Mouse (Mus musculus): ENCODE results near the gene Vmn1r49. TPM values are rescaled to one million over a fixed set of nuclear protein-coding genes. Genes with fewer than 3 reads are reported as not detected.
"Not testable (repeated sequence)": the region's sequence is repeated elsewhere in the genome, so short reads cannot be mapped to it uniquely, and the experiment has no call there.

Vmn1r49 gene
- not detected for total RNA-seq (2022)

DNA sequence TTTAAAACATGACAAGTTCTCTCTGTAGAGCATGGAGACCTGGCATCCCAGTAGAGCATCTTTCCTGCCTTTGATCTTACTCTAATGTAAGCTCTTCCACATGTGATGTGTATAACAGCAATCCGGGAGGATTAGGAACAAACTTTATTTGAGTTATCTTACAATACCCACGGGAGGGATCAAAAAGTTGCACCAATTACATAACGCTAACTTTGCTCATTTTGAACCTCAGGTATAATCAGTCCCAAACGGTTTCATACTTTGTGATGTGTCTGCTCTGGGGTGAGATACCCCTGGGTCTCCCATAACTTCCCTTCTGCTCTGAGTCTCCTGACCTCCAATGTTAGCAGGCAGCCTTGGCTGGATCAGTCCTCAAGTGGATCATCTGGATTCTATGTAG lies at the start of gene Vmn1r49:
Gene Vmn1r49, minus strand, starts transcription at position 101 of the 400 bp plus-strand sequence.
- DNase-seq (ENCODE audit: low spot score in 2 of 2), result no peak

DNA sequence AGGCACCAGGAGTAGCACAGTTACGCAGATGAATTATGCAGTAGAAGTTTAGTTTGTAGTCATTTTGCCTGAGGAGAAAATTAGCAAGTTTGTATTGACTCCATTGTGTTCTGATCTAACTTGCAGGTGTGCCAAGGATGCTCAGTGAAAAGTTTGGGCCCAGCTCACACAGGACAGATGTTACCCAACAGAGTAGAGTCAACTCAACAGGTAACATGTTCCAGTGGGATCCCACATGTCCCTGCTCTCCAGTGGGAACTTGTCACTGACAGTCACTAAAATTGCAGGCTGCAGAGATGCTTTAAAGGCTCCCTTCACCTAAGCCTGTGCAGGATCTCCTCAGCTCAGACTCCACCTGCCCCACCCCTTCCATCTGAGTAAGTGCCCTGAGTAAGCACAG lies 44.0 kb upstream of the Vmn1r49 start, which contains the start of gene Vmn1r51:
Gene Vmn1r51, plus strand, starts transcription at position 301 of the 400 bp plus-strand sequence.
- DNase-seq (ENCODE audit: low spot score in 2 of 2), result not testable (repeated sequence)

DNA sequence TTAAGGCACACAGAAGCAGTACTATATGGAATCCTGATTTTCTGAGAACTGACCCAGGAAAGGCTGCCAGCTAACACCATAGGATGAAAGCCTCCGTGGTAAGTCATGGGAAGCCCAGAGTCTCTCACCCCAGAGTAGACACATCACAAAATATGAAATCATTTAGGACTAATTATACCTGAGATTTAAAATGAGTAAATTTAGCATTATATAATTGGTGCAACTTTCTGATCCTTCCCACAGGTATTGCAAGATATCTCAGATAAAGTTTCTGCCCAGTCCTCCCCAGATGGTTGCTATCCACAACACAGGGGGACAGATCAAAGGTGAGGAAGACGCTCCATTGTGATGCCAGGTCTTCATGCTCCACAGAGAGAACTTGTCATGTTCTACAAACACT lies 22.8 kb upstream of the Vmn1r49 start, which contains the start of gene Vmn1r50:
Gene Vmn1r50, plus strand, starts transcription at position 301 of the 400 bp plus-strand sequence.
- no peak for DNase-seq (ENCODE audit: low spot score in 2 of 2)

DNA sequence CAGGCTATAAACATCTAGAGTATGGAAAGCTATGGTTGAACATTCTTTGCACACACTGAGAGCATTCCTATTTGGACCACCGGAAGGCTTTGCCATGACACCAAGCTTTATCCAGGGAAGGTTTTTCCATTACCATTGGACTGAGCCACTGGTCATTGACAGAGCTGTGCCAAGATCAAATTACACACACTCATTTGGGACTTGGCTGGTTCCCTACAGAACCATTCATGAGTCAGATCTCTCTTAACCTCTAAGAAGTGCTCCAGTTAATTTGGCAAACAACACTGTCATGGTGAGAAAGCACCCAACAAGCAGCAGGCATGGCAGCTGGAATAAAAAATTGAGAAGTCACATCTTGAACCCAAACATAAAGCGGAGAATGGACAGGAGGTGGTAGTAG lies 22.3 kb upstream of the Vmn1r49 start:
- no peak for DNase-seq (ENCODE audit: low spot score in 2 of 2)

DNA sequence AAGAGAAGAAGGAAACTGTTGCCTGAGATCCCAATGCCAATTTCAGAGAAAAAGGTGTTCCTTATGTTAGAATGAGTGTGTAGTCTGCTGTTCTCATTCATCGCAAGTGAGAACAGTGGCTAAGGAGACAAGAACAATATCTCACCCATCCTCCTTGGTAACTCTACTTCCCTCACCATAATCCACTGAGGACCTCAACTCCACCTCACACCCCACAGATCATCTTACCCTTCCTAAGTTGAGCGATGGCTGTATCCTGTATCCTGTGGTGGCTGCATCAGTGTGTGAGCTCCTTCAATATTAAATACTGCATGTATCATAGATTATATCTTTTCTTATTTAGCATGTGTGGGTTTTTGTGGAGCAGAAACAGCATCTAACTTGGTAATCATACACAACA lies 41.6 kb downstream of the Vmn1r49 start, which contains the start of gene Vmn1r48:
Gene Vmn1r48, minus strand, starts transcription at position 101 of the 400 bp plus-strand sequence.
- not testable (repeated sequence) for DNase-seq (ENCODE audit: low spot score in 2 of 2)

Other genes starting within 250 kb of the Vmn1r49 start
- not detected for gene Vmn1r42, start 202.1 kb downstream of the Vmn1r49 start, total RNA-seq (2022)
- not detected for gene Vmn1r43, start 202.1 kb downstream of the Vmn1r49 start, total RNA-seq (2022)
- not detected for gene Vmn1r44, start 194.8 kb downstream of the Vmn1r49 start, total RNA-seq (2022)
- not detected for gene Vmn1r45, start 137.9 kb downstream of the Vmn1r49 start, total RNA-seq (2022)
- gene Vmn1r46, start 109.2 kb downstream of the Vmn1r49 start, total RNA-seq (2022), result not detected
- gene Vmn1r47, start 62.4 kb downstream of the Vmn1r49 start, total RNA-seq (2022), result under 1 TPM in 1 of 4 experiments, not detected in 3; 0.04 TPM
- gene Vmn1r48, start 41.7 kb downstream of the Vmn1r49 start, total RNA-seq (2022), result not detected
- gene Vmn1r50, start 22.9 kb upstream of the Vmn1r49 start, total RNA-seq (2022), result not detected
- not detected for gene Vmn1r51, start 44.1 kb upstream of the Vmn1r49 start, total RNA-seq (2022)
- gene Vmn1r52, start 96.3 kb upstream of the Vmn1r49 start, total RNA-seq (2022), result not detected
- gene V1ra8, start 124.3 kb upstream of the Vmn1r49 start, total RNA-seq (2022), result not detected
- gene Vmn1r53, start 145.9 kb upstream of the Vmn1r49 start, total RNA-seq (2022), result not detected
- gene Vmn1r54, start 167.8 kb upstream of the Vmn1r49 start, total RNA-seq (2022), result not detected
- not detected for gene BC048671, start 222.7 kb upstream of the Vmn1r49 start, total RNA-seq (2022)
- gene Chst13, start 246.7 kb upstream of the Vmn1r49 start, total RNA-seq (2022), result under 1 TPM in 1 of 4 experiments, not detected in 3; 0.22 TPM